Mouse (Mus musculus) large intestine, adult 2 months (tissue): ENCODE results near the gene Ank3. TPM values are rescaled to one million over a fixed set of nuclear protein-coding genes. Genes with fewer than 3 reads are reported as not detected.

ENCODE experiments used
- DNase-seq: peaks from one replicate; pipeline ENCODE4 v3.0.0-alpha.2; 2012; ENCODE audit warnings: low read depth, low spot score
- WGBS: fragments of 180-500 bp; shearing (Covaris S2); methylation state at CpG from one replicate; pipeline ENCODE4 v1.1.7; 2018; 5-methylcytosine and 5-hydroxymethylcytosine counted together
- polyA plus RNA-seq: library from polyadenylated mRNA; depleted of rRNA; stranded (reverse); fragments of >200 nt; gene quantifications from 2 replicates; pipeline ENCODE4 v1.2.3, GENCODE M21; 2012

Gene Ank3
- polyA plus RNA-seq, 1 experiment = 5.1 TPM

DNA sequence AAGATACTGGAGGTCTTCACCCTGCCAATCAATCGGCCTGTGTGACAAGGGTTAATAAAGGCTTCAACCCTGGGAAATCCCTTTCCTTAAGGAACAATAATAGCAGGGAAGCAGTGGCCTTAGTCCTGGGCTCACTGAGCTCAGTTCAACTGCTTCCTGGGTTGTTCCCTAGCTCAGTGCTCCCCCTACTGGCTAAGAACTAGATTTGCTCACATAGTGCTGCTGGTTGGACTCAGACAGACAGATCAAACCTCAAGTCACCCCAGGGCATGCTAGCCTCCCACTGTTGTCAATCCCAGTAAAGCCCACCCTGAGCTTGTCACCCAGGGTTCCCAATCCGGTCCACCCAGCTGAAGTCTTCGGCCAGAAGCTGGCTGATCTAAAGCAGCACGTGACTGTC, 447.2 kb downstream of the Ank3 start:
- 36% methylated on average over 4 of the region's 4 CpGs for WGBS
- DNase-seq = peak; percentile 24

DNA sequence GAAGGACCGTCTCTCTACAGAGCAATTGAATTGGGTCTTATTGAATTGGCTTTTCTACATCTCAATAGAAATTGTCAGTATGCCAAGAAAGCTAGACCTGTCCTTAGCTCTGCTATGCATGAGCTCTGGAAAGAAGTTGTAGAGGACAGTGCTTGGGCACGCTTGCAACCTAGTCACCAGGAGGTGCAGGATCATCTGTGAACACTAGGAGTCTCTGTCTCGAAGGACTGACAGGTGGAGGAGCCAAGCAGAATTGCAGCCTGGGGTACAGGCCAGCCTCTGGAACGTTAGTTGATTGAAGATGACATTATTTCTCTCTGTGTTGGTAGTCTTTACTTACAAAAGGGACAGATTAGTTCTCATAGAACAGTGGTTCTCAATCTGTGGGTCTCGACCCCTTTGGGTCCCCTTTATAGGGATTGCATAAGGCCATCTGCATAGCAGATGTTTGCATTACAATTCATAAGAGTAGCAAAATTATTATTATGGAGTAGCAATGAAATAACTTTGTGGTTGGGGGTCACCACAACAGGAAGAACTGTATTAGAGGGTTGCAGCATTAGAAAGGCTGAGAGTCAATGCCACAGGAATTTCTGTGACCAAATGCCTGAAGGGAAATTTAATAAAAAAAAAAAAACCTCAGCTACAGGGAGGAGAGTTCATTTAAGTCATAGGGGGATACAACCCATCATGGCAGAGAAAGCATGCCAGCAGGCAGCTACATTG, 454.0 kb downstream of the Ank3 start:
- DNase-seq = no peak
- 63% methylated on average over 5 of the region's 5 CpGs for WGBS

DNA sequence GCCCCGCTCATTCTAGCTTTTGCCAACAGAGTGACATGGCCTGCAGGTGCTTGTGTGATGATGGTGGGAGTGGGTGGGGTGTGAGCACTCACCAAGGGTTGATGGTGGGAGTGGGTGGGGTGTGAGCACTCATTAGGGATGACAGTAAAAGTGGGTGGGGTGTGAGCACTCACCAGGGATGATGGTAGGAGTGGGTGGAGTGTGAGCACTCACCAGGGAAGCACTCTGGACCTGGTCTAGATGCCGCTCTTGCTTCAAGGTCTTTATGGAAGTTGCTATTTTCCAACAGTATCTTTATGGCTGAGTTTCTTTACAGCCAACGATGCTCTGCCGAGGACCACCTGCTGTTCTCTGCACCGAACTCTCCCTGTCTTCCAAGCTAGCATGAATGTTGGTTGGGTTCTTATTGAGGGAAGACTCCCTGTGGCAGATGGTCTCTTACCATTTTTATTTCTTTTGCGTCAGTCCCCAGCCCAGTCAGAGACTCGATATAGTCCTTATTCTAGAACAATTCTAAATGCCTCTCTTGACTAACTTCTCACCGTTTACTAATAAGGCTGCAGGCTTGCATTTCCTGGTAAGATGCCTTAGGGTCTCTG, 456.1 kb downstream of the Ank3 start:
- DNase-seq = no peak
- WGBS = 91% methylated on average over 8 of the region's 8 CpGs

DNA sequence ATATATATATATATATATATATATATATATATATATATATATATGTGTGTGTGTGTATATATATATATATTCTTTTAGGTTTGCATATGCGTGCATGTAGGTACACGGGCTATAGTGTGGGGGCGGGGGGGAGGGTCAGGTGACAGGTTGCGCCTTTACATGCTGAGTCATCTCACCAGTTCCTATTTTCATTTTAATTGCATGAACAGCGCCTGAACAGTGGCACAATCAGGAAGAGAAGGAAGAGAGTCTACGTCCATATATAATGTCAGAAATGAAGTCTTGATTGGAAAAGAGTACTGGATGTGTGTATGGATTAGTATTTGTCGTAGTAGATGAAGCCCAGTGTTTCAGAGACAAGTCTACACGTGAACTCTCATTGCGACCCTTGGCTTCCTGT, 459.4 kb downstream of the Ank3 start:
- whole genome bisulfite sequencing = 88% methylated on average over 9 of the region's 9 CpGs
- DNase-seq = no peak

DNA sequence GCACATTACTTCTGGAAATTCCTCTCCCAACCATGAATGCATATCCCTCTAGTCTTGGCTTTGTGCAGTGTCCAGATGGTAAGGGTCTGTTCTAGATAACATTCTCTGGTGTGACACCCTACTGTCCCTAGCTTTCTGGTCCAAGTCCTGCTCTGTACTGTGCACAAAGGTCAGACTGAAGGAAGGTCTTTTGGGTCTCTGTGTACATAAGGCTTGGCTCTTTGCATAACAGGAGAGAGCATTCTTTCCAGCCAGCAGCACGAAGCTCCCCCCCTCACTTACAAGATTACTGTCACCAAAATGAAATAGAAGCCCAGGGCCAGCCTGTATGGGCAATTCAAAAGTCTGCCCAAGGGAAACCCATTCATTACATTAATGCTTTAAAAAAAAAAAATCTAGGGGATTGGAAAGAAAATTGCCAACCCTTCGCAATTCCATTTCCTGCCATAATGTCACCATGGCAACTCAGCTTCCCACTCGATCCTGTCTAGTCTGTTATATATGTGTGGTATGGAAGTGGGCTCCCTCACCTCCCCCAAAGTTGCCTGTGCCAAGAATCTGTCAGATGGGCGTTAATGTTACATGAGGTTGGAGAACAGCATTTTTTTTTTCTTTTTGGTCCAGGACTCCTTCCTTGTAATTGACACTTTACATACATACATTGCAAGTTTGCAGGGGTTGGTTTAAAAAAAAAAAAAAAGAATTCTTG, 460.5 kb downstream of the Ank3 start:
- WGBS = 41% methylated on average over 4 of the region's 4 CpGs
- no peak for DNase-seq

DNA sequence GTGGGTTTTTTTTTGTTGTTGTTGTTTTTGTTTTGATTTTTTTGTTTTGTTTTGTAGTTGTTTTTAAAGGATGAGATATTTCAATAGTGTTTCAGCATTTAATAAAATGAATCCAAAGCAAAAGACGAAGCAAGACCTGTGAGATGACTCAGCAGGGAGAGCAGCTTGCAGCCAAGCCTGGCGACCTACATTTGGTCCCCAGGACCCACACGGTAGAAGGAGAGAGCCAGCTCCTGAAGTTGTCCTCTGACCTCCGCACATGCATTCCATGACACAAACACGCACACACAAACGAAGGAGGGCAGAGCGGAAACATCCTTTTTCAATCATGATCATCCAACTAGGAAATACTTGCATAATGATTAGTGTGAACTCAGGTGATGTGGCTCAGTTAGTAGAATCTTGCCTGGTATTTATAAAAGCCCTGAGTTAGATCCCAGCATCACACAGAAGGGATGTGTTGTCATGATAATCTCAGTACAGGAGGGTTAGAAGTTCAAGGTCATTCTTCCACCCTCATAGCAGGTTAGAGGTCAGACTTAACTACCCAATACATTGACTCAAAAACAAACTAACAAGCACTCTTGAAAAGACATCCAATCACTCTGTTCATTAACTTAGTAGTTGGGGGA, 461.4 kb downstream of the Ank3 start:
- WGBS = 74% methylated on average over 7 of the region's 7 CpGs
- DNase-seq = no peak

DNA sequence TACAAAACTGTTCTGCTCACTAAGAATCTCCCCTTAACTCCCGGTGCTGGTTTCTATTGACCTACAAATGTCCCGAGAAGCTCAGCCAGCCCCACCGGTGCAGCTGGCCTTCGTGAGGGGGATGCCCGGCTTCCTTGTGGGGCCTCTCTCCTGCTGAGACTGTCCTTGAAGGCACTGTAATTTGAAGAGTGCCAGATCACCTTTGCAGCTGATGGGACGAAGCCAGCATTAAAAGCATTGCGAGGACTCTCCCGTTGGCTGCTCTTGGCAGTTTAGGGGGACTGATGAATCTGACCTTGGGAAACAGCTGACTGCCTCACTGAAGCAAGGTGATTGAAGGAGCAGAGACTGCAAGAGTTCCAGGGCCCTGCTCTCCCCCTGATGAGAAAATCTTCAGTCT, 464.3 kb downstream of the Ank3 start:
- DNase-seq = no peak
- 47% methylated on average over 8 of the region's 8 CpGs for WGBS

DNA sequence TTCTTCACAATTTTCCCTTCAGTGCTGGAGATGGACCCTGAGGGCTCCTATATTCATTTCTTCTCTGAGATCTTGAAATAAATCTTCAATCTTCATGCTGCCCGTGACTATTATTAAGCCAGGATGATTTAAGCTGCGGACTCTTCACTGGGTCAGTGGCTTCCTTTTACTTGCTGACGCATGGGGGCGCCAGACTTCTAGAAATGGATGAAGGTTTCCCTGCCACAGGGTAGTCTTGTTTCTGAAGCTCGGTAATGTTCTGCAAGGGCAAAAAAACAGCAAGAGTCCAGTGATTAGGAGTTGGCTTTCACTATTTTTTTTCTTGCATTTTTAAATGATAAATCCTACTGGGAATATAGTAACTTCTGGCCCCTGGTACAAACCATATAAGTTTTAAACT, 471.8 kb downstream of the Ank3 start:
- WGBS = 5% methylated on average over 5 of the region's 5 CpGs
- no peak for DNase-seq

DNA sequence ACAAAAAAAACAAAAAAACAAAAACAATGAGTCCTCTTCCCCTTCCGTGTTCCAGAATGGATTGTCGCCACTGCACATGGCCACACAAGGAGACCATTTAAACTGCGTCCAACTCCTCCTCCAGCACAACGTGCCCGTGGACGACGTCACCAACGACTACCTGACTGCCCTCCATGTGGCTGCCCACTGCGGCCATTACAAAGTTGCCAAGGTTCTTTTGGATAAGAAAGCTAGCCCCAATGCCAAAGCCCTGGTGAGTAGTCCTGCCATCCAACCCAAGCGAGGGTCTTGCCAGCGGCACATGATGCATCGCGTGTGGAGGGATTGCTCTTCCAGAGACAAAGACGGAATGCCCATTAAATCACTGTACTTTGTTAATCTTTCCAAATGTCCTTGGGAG, 472.4 kb downstream of the Ank3 start:
- WGBS = 91% methylated on average over 14 of the region's 14 CpGs
- DNase-seq = no peak

DNA sequence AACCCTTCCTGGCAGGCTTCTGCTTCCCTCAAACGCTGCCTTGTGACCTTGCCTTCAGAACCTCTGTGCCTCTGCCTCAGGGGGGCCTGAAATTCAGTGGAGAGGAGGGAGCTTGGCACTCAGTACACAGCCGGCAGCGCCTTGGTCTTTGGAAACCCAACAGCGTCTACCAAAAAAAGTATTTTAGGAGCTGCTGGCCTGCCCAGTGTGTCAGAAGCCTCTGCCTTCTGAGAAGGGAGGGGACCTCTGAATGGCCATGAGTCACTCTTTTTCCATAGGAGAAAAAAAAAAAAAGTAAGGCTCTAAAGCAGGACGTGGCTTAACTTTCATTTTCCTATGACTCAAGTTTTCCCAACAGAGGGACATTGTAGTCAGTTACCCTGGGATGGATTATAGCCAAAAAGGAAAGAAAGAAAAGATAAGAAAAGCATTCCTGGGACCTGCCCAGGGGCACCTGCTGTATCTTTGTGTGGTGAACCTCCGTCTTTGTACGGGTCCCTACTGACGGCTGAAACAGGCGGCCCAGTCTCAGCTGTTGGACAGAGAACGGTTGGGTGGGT, 473.7 kb downstream of the Ank3 start:
- peak; percentile 91 for DNase-seq
- 7% methylated on average over 10 of the region's 10 CpGs for WGBS

DNA sequence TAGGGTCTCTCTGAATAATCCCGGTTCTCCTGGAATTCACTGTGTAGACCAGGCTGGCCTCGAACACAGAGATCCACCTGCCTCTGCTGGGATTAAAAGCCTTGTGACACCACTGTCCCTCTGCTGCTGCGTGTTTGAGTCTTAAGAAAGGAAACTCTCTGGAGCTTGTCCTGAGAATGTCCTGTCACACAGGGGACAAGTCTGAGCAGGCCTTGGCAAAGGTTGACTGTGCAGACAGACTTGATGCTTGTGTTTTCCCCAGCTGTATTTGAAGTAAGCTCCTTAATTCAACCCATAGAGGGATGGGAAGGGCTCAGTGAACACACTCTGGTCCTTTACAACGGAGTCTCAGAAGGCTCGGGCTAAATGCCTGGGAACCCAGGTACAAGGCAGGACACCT, 474.3 kb downstream of the Ank3 start:
- no peak for DNase-seq
- 34% methylated on average over 5 of the region's 5 CpGs for WGBS

DNA sequence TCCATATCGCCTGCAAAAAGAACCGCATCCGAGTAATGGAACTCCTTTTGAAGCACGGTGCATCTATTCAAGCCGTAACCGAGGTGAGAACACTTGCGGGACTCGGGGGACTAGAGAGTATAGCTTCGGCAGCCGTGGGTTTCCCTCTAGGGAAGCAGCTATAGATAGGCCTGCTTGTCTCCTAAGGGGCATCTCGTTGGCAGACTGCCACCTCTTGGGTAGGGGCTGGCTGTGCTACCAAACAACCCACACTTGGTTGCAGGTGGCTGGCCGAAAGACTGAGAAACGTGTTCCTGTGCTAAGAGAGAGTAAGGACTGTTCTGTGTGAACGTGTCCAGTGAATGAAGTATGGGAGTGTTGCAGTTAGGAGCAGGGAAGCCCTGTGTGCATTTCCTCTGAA, 476.2 kb downstream of the Ank3 start:
- 87% methylated on average over 14 of the region's 14 CpGs for WGBS
- DNase-seq = no peak

DNA sequence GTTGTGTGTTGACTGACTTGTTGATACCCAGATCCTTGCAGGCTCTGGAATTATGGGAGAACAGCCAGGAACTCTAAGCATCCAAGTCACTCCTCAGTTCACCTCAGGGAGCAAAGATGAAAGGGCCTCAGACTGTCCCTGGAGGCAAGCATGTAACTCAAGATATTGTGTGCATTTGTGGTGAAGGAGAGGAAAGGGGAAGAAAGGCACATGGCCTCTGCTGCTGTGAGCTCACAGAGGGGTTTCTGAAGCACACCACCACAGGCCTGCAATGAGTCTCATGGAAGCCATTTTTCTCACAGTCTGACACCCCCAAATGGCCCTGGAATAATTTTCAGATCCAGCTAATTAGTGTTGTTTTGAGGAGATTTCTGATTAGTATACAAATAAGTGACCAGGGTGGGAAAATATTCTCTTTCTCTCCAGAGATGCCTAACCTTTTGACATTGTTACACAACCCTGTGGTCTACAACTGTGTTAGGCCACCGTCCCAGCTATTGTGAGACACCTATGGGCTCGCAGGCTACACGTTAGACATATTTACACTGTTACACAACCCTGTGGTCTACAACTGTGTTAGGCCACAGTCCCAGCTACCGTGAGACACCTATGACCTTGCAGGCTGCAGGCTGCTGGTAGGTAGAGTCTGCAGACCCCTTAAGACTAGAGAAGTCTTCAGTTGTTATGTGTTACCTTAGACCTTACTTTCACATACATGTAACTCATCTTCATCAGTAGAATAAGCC, 485.5 kb downstream of the Ank3 start:
- no peak for DNase-seq
- 90% methylated on average over 4 of the region's 4 CpGs for WGBS

DNA sequence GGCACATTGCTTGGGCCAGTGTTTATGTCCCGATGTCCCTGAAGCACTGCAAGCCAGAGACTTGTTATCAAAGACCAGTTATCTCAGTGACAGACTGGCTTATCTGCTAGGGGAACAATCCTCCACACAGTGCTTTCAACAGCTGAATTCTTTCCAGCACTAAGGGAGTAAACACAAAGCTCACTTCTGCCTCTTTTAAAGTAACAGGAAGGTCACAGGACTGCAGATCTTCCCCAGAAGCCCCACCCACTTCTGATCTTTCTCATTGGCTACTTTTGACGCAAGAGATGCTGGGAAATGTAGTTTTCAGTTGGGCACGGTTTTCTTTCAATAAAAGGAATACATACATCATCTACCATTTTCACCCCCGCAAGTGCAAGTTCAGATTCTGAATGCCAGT, 489.8 kb downstream of the Ank3 start:
- whole genome bisulfite sequencing = 15% methylated on average over 4 of the region's 4 CpGs

DNA sequence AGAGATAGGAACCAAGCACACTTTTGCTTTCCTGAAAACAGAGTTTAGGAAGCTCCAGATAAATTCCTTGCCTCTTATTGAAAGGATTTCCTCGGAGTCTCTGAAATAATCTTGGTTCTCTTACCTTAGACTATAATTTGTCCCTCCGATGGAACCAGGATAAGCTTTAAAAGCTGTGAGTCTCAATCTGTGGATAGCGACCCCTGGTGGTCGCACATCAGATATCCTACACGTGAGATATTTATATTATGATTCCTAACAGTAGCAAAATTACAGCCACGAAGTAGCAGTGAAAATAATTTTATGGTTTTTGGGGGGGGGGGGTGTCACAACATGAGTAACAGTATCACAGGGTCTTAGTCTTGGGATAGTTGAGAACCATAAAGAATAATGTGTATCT, 491.2 kb downstream of the Ank3 start:
- no peak for DNase-seq
- 12% methylated on average over 6 of the region's 6 CpGs for WGBS

More for the DNA sequence above, 489.8 kb downstream of the Ank3 start:
- peak; percentile 79 for DNase-seq

DNA sequence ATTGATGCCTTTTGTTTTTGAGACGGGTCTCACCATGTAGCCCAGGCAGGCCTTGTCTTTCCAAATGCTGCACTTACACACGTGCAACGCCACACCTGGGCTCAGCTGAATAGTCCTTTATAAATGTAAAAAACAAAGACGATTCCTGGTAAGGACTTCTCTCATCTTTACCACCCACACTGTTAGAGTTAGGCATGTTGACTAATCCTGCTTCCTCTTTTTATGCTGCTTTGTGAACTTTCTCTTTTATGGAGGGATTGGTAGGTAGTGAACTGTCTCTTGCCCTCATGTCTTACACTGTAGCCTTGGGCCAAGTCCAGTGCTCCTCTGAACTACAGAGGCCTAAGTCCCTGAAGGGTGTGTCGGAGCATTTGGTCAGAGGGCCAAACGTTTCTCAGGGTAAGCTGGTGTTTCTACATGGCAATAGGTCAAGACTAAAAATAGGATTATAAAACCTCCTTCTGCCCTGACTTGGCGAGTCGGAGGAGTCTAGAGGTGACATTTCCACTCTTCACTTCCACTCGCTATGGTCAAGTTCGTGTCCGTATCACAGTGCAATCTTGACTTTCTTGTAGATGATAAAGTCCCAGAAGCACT, 491.9 kb downstream of the Ank3 start:
- 73% methylated on average over 11 of the region's 11 CpGs for WGBS
- DNase-seq = no peak

DNA sequence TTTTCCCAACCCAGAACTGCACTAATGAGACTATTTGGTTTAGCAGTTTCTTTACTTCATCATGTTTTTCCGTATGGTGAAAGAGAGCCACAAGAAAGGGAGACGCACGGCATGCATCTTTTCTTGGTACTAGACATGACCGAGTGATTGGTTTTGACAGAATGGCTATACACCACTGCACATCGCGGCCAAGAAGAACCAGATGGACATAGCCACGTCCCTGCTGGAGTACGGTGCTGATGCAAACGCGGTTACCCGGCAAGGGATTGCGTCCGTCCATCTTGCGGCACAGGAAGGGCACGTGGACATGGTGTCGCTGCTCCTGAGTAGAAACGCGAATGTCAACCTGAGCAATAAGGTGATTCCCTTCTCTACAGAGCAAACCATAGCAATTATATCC, 493.6 kb downstream of the Ank3 start:
- WGBS = 96% methylated on average over 18 of the region's 18 CpGs
- DNase-seq = no peak

DNA sequence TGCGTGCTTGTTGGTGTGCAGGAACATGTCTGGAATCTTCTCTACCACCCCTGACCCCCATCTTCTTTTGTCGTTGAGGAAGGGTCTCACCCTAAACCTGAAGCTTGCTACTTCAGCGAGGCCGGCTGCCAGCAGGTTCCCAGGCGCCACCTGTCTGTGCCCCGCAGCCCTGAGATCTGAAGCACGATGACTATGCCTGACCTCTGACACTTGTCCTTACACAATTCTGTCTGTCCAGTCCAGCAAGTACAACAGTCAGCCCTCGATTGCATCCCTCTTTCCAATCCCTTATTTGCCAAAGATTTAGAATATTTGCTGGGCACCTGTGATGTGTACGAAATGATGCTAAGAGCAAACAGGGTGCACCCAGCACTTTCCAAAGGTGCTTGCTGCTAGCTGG, 497.0 kb downstream of the Ank3 start:
- WGBS = 64% methylated on average over 9 of the region's 9 CpGs
- no peak for DNase-seq

DNA sequence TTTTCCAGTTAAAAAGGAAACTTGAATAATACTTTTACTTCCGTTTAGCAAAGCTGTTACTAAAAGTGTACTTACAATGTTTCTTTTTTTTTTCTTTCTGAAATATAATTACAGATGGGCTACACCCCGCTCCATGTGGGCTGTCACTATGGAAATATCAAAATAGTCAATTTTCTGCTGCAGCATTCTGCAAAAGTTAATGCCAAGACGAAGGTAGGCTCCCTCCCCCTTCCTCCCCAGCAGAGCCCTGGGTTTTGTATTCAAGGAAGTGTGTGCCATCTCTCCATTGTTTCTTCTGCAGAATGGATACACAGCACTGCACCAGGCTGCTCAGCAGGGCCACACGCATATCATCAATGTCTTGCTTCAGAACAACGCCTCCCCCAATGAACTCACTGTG, 499.4 kb downstream of the Ank3 start:
- DNase-seq = no peak
- 81% methylated on average over 5 of the region's 5 CpGs for WGBS
